Mouse (Mus musculus) bone marrow, adult 2 months (tissue): ENCODE measurements at regions not wholly inside any gene's neighbourhood (a gene's known extent, or its start where the extent isn't known, plus 50 kb on each side); places are given as distances from the start of the nearest gene placed in this dataset.

Source experiments
- CTCF ChIP-seq: fragments of 200-500 bp; IDR thresholded peaks from 2 replicates; pipeline ENCODE4 v1.5.1; 2011; ENCODE audit warnings: low read length, control low read depth; ENCODE audit not compliant: control insufficient read depth, insufficient read depth
- POLR2A ChIP-seq: fragments of 200-500 bp; IDR thresholded peaks from 2 replicates; pipeline ENCODE4 v1.6.1; 2011; ENCODE audit warnings: low read depth, mild to moderate bottlenecking, control low read depth, low read length, borderline replicate concordance; ENCODE audit not compliant: control insufficient read depth

DNA sequence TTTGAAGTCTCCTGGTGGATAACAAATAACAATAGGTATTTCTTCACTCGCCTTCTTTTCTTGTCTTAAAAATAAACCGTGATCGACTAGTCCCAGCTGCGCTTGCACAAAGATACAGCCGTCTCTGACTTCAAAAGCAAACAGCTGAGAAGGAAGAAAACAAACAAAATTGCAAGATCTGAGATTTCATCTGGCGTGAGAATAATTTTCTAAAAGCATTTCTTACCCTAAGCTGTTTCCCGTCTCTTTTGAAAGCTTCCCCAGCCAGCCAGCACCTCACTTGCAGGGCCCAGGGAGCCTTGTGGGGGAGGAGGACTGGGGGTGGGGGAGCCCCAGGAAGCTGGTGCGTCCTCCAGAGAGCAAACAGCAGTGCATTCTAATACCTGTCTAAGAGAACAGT, 258.2 kb upstream of the Pabpc6 start:
- no peak for TF ChIP-seq CTCF
- TF ChIP-seq POLR2A: no peak
